ENCODE assay signal across 15 mouse cellular contexts in the genomic region with DNA sequence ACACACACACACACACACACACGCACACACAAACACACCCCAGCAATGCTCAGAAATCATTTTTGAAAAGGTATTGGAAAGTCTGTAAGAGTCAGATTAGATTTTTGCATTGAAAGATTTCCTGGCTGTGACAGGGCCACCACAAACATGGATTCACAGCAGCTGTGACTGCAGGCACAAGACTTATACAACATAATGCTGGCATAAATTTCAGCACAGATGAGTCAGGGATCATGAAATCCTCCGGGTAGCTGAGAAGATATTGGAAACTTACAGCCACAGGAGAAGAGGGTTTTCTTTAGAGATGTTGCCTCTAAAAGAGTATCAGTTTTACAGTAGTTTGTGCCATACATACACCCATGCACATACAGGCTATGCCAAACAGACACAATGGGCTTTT.
"Had no signal": no experiment of that assay in that cellular context is flagged by ENCODE, and none has a peak within 500 bp of the region (broad histone marks: within the 10 kb centered on the region; RNA-seq: fewer than 3 reads in every experiment).

No protein-coding gene starts in this region.

- DNase-seq: kidney, adult 18-20 months; kidney, adult 9 months; kidney, postnatal 14 days; kidney, postnatal 4 days; layer of hippocampus, postnatal 36 days; liver; lung, adult 18-20 months; lung, postnatal 10 days; lung, postnatal 36 days; retina, postnatal 1 day; right cerebral cortex, postnatal 4 days; thymus, postnatal 36 days had no signal

- ATAC-seq: liver, embryonic 12.5 days; midbrain, embryonic 13.5 days; midbrain, embryonic 16.5 days had no signal
